Mouse (Mus musculus): Measurements from ENCODE around the gene Fryl.

DNA sequence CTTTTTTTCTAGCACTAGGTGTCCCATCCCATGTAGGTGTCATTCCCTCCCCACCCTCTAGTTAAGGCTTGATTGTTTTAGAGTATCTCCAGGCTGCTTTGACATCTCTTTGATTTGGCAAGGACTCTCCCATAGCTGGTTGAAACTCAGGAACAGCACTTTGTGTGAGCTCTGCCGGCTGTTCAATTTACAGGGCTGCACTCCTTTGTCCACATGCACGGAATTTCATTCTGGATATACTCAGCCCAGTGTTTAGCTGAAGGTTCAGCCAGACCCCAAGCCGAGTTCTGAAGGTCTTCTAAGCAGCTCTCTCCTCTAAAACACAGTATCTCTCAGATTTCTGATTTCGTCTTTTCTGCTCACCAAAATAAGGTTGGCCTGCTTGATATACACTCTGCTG, 284.0 kb downstream of the Fryl start:
- TF ChIP-seq MYOD1 (IDR thresholded peaks at IDR 0.05; ENCODE audit: control insufficient read depth in 1 of 3, insufficient read length in 2 of 3, low read depth in 2 of 3) = no peak
- TF ChIP-seq USF1 (IDR thresholded peaks at IDR 0.05; ENCODE audit: low read depth) = no peak
- no peak for TF ChIP-seq MYOG (IDR thresholded peaks at IDR 0.05; ENCODE audit: control insufficient read depth in 1 of 3, insufficient read depth in 1 of 3, insufficient read length in 2 of 3, low read depth in 2 of 3)
- TF ChIP-seq TCF12 (IDR thresholded peaks at IDR 0.05; ENCODE audit: insufficient read depth, poor library complexity, severe bottlenecking) = no peak
- TF ChIP-seq POLR2A (IDR thresholded peaks at IDR 0.05; ENCODE audit: insufficient read length, low read depth) = no peak

Measured in myocyte (in vitro differentiated cells).